Mouse (Mus musculus): ENCODE data around the gene Kcnh1. TPM values are rescaled to one million over a fixed set of nuclear protein-coding genes. Genes with fewer than 3 reads are reported as not detected.

The Kcnh1 gene
- total RNA-seq, 2 experiments from 2014 or later = 24.0 to 27.2 TPM

DNA sequence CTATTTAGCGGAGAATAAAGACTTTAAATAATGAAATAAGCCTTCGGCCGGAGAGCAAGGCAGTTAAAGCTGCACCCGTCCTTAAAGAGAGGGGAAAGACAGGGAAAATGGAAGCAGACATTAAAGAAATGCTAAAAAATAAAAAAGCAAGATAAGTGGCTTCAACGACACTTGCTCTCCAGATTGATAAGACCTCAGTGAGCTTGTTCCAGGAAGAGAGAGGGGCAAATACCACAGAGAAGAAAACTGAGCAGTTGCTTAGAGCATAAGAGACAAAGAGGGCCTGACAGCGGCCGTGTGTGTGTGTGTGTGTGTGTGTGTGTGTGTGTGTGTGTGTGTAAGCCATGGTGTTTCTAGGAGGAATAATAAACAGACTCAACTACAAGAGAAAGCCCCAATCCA, 123.0 kb downstream of the Kcnh1 start:
- DNase-seq (ENCODE audit: low spot score in 2 of 2) = no peak

DNA sequence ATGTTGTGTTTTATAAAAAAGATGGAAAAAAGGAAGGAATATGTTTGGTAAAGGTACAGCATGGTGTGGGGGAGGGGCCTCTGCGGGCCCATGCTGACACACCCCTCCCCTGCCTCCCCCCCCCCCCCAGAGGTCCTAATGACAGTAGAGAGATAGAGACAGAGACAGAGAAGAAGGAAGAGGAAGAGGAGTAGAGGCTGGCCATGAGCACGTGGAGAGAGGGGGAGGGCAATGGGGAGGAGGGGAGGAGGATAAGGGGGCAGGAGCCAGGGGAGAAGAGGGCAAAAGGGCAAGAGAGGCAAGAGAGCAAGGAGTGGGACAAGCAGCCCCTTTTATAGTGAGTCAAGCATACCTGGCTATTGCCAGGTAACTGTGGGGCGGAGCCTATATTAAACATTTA, 123.5 kb downstream of the Kcnh1 start:
- no peak for DNase-seq (ENCODE audit: low spot score in 2 of 2)

DNA sequence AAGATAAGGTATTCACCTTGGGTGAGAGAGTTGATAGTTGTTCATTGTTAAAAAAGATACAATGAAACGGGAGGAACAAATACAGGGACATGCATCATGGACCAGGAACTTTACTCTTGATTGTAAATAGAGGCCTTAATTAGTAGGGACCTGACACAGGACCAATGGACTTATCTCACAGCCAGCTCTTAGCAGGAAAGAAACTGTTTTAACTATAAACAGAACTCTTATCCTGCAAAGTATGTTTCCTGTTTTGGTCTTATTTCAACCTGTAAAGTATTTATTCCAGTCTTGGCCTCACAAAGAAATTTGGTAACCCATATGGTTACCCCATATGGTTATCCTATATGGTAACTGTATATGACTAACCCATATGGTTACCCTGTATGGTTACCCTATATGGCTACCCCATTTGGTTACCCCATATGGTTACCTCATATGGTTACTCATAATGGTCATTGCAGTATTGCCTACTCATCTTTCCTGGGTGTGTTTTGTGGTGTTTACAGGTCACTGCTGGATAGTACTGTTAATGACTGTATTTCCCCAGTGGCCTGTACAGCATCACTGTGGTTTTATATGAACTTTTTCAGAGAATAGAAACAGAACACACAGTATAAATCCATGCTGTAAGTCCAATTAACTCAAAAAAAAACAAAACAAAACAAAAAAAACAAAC, 125.0 kb downstream of the Kcnh1 start:
- no peak for DNase-seq (ENCODE audit: low spot score in 2 of 2)

DNA sequence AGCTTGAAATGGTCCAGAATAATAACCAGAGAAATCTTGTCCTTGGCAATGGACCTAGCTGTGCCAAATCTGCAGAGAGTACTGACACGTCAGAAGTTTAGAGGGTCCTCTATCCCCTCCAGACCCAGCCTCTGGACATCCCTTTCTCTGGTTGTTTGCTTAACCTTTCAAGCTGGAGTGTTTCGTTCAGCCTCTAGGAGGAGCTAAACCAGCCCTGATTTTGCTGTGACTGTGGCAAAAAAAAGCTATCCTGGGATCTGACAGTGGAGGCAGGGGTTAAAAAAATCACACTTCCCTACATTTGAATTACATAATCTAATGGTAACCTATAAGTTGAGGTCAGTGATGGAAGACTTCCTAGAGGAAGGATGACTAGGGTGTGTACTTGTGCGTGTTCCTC, 133.6 kb downstream of the Kcnh1 start:
- no peak for DNase-seq (ENCODE audit: low spot score in 2 of 2)

DNA sequence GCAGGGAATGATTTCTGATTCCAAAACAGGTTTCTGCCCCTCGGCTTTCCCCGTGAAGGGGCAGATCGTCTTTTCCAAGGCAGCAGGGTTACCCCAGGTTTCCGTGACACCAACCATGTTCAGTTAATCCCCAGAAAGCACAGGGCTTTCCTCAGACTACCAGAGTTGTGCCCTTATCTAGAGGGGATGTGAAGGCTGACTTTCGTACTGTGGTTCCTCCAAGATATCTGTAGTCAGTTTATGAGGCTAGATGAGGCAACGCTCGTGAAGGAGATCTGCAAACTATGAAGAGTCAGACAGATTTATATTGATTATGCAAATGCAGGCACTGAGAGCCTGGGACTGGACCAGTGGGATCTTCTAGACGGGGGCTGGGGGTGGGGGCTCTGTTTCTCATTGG, 136.5 kb downstream of the Kcnh1 start:
- no peak for DNase-seq (ENCODE audit: low spot score in 2 of 2)

DNA sequence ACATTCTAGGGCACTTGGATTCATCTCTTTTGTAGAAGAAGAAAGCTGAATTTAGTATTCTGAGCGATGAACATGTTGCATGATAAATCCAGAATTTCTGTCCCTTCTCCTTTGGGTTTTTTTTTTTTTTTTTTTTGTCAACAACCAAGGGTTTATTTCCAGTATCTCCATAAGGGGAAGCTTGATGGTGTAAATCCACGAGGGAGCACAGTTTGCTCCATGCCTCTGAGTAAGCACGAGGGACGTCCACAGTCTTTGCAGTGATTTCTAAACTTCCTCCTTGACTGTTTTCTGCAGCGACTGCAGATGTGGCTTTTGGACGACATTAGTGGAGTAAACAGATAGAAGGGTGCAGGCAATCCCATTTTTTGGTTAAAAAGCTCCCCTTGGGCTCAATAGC, 140.6 kb downstream of the Kcnh1 start:
- DNase-seq (ENCODE audit: low spot score in 2 of 2) = no peak

DNA sequence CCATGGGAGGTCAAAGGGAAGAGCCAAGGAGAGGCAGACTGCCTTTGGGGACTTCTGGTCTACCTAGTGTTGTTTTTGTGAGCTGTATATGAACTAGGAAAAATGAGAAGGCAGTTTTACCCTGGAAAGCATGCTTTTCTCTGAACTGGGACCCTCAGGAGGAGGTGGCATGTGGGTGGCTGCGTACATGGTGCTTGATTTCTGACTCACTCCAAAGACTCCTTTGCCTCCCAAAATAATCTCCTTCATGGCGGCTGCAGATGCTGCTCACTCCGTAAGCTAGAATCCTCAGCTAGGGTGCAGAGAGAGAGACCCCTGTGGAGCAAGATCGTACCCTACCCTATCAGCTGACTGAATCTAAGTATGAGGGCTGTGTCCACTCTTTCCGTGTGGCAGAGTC, 145.5 kb downstream of the Kcnh1 start:
- DNase-seq (ENCODE audit: low spot score in 2 of 2) = no peak

DNA sequence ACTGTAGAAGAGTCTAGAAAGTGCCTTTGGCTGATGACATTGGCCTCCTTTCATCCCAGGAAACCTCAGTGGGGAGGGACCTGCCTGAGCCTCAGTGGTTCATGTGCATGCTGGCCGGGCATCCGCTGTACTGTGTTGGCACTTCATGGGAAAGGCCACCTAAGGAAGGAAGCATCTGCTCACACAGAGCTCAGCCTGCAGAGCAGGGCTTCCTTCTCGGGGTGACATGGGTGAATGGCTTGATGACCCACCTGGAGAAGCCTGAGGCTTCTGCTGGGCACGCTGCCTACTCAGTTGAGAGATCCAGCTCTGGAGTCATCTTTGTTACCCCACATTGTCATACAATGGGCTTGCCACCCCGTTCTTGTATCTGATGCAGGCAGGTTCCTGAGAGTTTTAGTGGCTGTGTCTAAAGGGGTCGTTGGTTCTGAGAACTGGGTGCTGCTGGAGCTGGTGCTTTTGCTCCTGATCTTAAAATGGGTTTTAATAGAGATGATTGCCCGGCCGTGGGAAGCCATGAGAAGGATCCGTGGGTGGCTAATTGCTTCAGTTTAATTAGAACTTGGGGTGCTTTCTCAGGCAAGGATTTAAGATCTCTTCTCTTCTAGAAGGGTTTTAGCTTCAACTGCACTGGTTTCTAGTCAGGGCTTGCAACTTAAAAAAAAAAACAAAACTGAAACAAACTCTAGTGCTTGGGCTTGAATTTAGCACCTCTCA, 148.9 kb downstream of the Kcnh1 start:
- no peak for DNase-seq (ENCODE audit: low spot score in 2 of 2)

DNA sequence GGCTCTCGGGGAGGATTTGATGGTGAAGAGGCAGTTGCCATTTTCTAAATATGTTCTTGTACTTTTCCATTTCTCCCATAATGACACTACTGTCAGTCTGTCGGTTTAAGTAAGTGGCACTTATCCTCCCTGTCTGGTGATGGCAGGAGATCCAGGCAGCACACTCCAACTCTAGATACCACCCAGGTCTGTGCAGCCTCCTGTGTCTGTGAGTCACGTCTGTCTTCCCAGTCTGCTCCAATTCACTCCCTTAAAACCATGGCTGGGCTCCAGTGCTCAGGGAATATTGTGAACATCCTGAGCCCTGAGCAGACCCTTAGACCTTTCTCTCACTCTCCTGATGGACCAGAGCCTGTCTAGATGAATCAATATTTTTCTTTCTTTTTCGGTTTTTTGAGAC, 151.2 kb downstream of the Kcnh1 start:
- DNase-seq (ENCODE audit: low spot score in 2 of 2) = peak in 1 of 2 experiments; percentile 59

DNA sequence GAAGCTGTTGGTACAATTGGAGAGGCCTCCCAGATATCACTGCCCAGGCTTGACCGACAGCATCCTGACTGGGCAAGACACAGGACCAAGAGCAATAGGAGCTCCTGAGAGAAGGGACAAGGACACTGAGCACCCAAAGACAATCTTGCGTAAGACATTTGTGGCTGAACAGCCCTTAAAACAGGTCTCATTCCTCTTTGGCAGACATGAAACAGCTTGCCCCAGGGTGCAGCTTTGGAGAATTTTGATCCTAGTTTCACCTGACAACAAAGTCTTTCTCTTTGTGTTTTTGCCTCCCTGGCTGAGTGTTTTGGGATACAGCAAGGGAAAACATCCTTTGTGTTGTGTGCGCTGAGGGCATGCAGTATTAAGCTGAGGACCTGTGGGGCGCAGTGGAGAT, 153.4 kb downstream of the Kcnh1 start:
- DNase-seq (ENCODE audit: low spot score in 2 of 2) = no peak

DNA sequence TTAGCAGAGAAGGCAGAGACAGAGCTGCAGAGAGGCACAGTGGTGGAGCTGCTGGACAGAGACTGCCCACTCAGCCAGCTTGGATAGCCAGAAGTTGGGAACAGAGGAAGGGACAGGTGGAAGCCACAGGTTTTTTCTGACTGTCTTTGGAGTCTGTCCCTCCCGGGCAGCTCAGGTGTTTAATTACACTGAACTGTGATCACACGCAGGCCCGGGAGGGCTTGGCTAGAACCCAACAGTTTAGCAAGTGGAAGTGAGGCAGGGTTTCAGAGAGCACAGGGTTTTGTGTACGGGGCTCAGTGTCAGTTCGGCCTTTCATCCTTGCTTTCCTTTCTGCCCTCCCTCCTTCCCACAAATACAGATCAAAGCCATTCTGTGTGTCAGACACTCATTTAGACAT, 156.8 kb downstream of the Kcnh1 start:
- DNase-seq (ENCODE audit: low spot score in 2 of 2) = no peak

DNA sequence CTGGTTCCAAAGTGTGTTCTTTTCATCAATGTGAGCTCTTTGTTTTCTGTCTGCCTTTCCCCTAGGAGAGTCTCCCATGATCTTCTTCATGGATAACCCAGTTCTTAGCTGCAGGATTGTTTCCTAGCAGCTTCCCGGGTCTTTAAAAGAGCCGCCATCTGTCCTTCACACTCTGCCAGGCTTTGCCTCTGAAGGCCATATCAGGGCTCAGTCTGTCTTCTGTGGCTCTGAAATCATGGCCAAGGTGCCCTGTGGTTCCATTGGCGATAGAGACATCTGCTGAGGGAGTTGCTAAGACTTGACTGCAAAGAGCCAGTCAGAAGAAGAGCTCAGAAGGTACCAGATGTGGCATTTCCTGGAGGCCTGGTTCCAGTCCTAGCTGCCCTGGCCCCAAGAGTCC, 165.7 kb downstream of the Kcnh1 start:
- DNase-seq (ENCODE audit: low spot score in 2 of 2) = no peak

DNA sequence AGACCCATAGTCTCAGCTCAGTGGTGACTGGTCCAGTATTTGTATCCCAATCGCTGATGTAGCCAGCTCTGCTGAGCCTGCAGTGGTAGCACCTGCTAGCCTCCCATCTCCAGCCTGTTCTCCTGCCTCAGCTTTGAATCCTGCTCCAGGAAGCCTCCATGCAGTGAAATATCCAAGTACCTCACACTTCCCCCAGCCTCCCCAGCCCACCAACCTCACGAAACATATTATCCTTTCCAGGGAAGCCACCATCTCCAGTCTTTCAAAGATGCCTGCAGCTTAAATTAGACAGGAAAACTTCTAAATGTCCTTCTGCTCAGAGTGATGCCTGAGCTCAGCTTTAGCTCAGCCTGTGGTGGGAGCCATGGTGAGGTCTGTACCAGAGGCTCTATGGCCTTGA, 168.6 kb downstream of the Kcnh1 start:
- DNase-seq (ENCODE audit: low spot score in 2 of 2) = no peak

DNA sequence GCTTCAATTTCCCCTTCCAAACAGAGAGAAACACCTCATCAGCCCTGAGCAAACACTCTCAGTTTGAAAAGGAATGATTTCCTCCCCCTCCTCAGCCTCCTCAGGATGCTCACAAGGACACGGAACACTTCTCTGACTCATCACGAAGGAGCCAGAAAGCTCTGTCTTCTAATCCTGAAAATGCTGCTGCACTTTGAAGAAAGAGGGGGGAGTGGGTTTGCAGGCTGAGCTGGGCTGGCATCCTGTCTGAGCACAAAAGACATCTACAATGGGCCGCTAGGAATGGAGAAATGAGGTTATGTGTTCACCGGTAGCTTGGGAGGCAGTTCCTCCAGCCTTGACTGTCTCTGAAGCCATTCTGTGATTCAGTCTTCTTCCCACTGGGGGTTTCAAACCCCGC, 177.8 kb downstream of the Kcnh1 start:
- no peak for DNase-seq (ENCODE audit: low spot score in 2 of 2)

DNA sequence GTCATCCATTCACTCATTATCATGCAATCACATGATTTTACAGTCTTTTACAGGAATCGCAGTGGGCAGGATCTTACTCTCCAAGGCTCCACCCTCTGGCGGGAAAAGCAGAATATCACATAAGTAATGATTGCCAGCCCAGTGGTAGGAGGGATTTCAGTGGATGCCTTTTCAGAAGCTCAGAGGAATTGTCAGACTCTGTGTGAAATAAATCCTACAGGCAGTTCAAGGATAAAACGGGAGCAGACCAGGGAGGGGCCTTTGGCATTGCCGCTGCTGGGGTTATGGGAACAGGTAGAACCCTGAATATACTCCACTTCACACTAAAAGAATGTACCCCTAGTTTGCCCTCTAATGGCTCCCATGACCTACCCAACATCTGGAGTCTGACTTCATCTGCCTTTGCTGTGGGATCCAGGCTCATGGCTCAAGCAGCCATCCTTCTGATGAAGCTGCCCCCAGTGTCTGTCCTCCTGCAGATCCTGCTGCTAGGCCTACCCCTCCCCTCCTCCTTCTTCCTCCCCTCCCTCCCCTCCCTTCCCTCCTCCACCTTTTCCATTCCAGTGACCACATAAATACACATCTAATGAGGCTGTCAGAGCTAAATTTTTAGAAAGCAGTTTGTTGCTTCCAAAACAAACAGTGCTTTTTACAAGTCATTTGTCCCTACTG, 181.5 kb downstream of the Kcnh1 start:
- no peak for DNase-seq (ENCODE audit: low spot score in 2 of 2)

DNA sequence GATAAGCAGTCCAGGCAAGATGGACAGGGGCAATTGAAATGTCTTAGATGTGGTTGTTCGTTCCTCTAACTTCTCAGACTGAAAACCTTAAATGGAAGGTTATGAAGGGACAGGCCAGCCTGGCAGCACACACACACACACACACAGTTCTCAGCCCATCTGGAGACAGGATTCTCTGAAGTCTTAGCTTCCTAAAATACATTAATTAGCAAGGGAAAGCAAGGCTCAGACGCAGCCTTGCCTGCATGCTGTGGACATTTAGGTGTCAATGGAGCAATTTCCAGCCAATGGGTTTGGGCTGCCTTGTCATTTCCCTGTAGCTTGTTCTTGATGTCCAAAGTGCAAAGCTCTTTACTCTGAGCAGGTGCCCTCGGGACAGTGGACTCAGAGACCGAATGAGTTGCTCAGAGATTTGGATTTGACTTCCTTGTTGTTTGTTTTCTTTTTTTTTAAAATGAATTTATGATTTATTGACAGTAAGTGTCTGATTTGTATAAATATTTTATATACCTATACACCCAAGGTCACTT, 188.0 kb downstream of the Kcnh1 start:
- DNase-seq (ENCODE audit: low spot score in 2 of 2) = no peak

DNA sequence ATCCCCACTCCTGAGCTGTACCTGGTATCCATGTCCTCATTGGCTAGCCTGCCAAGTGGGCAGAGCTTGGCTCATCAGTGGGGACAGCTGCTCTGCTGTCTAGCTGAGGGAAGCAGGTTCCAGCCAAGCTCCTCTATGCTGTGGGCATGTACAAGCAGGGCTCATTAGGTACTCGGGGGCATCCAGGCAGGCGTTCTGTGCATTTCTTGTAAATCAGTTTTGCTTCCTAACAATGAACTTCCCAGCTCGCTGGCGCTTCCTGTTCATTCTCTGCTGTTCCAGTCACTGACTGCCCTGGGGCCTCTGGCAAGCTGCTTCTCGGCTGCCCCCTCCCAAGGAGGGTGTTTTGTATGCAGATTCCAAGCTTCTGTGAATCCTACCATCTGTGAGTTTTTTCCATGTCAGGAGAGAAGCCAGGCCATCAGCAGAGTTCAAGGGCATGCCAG, 190.0 kb downstream of the Kcnh1 start:
- DNase-seq (ENCODE audit: low spot score in 2 of 2) = peak in 1 of 2 experiments; percentile 27

DNA sequence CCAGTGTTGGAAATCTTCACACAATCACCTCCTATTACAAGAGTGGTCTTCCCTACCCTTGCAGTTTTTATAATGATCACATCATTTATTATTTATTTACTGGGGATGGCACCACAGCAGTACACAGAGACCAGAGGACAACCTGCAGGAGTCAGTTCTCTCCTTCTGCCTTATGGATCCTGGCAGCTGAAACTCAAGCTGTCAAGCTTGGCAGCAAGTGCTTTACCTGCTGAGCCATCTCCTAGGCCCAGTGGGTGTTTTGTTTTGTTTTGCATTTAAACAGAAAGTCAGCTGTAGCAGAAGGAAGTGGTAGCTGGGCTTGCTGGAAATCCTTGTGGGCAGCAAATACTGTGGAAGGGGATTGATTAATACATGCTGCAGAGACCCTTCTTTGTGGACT, 197.1 kb downstream of the Kcnh1 start:
- no peak for DNase-seq (ENCODE audit: low spot score in 2 of 2)

DNA sequence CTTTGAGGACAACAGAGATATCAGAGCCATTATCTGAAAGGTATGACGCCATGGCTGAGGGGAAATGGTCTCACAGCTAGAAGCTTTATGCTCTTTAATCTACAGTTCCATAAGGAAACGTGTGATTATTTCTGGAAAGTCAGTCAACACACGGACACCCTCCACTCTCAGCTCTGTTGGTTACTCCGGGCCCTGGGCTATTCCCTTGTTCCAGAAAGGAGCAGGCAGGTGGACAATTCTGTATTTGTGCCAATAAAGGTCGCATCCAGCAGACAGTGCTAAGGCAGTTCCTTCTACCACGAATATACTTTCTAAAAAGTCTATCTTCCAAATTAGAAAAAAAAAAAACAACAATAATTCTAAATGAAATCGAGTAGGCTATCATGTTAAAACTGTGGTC, 200.5 kb downstream of the Kcnh1 start:
- no peak for DNase-seq (ENCODE audit: low spot score in 2 of 2)

DNA sequence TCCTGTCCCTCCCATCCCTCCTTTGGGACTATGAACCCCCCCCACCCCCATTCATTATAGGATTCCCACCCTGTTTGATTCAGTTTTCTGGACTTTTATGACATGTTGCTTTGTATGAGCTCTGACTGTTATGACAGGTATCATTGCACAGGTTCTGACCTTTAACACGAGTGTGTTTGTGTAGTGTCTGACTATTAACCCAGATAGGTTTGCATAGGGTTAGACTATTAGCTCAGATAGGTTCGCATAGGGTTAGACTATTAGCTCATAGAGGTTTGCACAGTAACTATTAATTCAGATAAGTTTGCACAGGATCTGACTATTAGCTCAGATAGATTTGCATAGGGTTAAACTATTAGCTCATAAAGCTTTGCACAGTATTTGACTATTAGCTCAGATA, 201.7 kb downstream of the Kcnh1 start:
- no peak for DNase-seq (ENCODE audit: low spot score in 2 of 2)

DNA sequence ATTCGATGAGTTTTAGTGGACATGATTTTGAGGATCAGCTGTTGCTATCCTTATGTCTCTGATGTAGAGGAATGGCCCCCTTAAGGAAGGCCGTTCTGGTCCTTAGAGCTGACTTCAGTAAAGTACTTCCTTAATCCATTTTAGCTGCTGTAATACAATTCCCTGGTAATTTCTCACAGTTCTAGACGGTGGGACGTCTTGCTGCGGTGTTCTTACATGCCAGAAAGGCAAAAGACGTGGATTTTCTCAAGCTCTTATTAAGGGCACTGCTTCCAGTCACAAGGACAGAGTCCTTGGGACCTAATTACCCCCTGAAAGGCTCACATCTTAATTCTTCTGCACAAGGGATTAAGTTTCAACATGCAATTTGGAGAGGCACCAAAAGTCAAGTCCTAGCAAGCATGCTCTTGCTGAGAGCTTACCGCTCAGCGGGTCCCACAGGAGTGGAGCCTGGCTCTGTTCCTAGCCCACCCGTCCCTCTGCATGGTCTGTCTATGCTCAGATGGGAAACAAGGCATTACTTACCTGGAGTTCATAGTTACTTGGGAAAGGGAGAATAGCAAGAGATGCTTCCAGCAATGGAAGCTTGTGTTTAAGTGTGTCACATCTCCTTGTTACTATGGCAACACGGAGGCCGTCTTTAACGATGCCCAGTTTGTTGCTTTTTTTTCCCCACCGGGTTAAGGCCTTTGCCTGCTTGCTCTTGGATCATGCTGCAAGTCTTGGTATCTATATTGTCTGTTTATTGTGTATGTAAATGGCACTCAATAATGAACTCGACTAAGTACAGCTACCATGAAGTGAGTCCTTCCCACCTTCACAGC, 209.3 kb downstream of the Kcnh1 start:
- DNase-seq (ENCODE audit: low spot score in 2 of 2) = no peak
